8 mouse cellular contexts compared by ENCODE assay signal in the genomic region with DNA sequence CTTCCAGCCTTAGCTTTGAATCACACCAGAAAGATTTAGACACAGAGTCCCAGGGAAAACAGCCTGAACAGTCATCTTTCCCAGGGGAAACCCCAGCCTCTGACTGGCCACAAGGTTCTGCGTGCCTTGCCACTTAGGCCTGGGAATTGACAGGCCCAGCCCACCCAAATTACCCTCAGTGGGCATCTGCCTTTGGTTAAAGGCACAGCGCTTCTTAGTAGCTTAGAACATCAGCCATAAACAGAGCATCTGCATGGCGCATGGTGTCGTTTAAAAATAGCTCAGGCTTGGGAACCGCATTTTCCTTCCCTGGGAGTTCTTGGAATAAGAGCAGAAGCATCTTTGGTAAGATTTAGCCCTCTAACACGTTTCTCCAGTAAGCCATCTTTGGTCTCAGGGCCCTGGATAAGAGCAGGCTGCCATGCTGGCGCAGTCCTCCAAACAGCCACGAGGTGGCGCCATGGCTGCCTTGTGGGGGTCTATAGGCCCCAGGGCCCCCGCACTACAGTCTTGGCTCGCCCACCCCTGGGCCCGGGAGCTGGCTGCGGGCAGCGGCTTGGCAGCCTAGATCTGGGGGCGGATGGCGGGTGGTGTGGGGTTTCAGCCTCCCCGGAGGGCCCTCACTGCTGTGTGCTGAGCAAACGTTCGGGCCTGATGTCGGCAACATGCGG.
DNase-seq lines count a peak whose midpoint lies in the region; ATAC-seq and TF ChIP-seq lines count a peak whose summit lies in the region.

No protein-coding gene starts in this region.

- no peak overlapping the region; the same call in 1 of the 2 replicates for H3K4me2 ChIP-seq in intestine, postnatal 0 days (replicated peaks; ENCODE audit: low read depth)
- H3K4me2 ChIP-seq in stomach, postnatal 0 days (replicated peaks; ENCODE audit: low read depth), result no peak overlapping the region

- ATAC-seq in G1E (ENCODE audit: extremely low read depth, insufficient number of reproducible peaks, low FRiP score, poor library complexity, severe bottlenecking), result no peak
- no peak for ATAC-seq in intestine, postnatal 0 days
- ATAC-seq in stomach, postnatal 0 days (ENCODE audit: low FRiP score, low TSS enrichment), result no peak

- H3K27ac ChIP-seq in kidney, adult 2 months (ENCODE audit: insufficient read depth, low read depth, low read length), result no peak overlapping the region
- H3K27ac ChIP-seq in intestine, postnatal 0 days (ENCODE audit: low read depth, low read length), result no peak overlapping the region
- H3K27ac ChIP-seq in stomach, postnatal 0 days (replicated peaks), result no peak overlapping the region

- TF ChIP-seq POLR2A in kidney, adult 2 months (IDR thresholded peaks at IDR 0.05; ENCODE audit: low read depth, low read length), result no peak

- H3K9ac ChIP-seq in intestine, postnatal 0 days (ENCODE audit: low read depth, low read length), result no peak overlapping the region
- no peak overlapping the region for H3K9ac ChIP-seq in stomach, postnatal 0 days (ENCODE audit: low read length)

- no peaks in the 10 kb centered on the region for H3K4me1 ChIP-seq in kidney, adult 2 months (ENCODE audit: control insufficient read depth, insufficient read depth, low read length)
- H3K4me1 ChIP-seq in G1E (ENCODE audit: insufficient read depth, low read depth, low read length), result no peaks in the 10 kb centered on the region
- H3K4me1 ChIP-seq in intestine, postnatal 0 days (replicated peaks; ENCODE audit: control insufficient read depth, insufficient read depth, low read length), result 0 out of 2 replicates have a peak, but pooled peaks cover 4% of the 10 kb centered on the region
- no peaks in the 10 kb centered on the region for H3K4me1 ChIP-seq in stomach, postnatal 0 days (replicated peaks; ENCODE audit: control insufficient read depth, insufficient read depth)

- DNase-seq in kidney, adult 2 months, result no peak
- DNase-seq in kidney, adult 18-20 months, result no peak
- peak; percentile 24 for DNase-seq in G1E (ENCODE audit: low spot score)
- DNase-seq in embryo, embryonic 10.5 days (ENCODE audit: low spot score), result peak; percentile 89
- DNase-seq in gastrocnemius, postnatal 4 days (ENCODE audit: low spot score in 2 of 2), result peak; percentile 73 to 76
- peak; percentile 68 for DNase-seq in lung, postnatal 10 days
- DNase-seq in stomach, postnatal 0 days (ENCODE audit: low spot score), result peak; percentile 54

- H3K36me3 ChIP-seq in kidney, adult 2 months (ENCODE audit: control insufficient read depth, insufficient read depth, low read length), result no peaks in the 10 kb centered on the region
- H3K36me3 ChIP-seq in G1E (replicated peaks), result no peaks in the 10 kb centered on the region
- H3K36me3 ChIP-seq in intestine, postnatal 0 days (ENCODE audit: control insufficient read depth, insufficient read depth), result no peaks in the 10 kb centered on the region
- no peaks in the 10 kb centered on the region for H3K36me3 ChIP-seq in stomach, postnatal 0 days (ENCODE audit: control insufficient read depth, insufficient read depth, low read length)

- no peaks in the 10 kb centered on the region for H3K9me3 ChIP-seq in G1E (replicated peaks)
- no peaks in the 10 kb centered on the region for H3K9me3 ChIP-seq in intestine, postnatal 0 days (ENCODE audit: control insufficient read depth)
- no peaks in the 10 kb centered on the region for H3K9me3 ChIP-seq in stomach, postnatal 0 days (ENCODE audit: control insufficient read depth, low read length)

- no peaks in the 10 kb centered on the region for H3K27me3 ChIP-seq in kidney, adult 2 months (replicated peaks; ENCODE audit: control insufficient read depth, insufficient read depth, low read length)
- peaks cover 28% of the 10 kb centered on the region for H3K27me3 ChIP-seq in G1E (ENCODE audit: insufficient read depth, low read length)
- no peaks in the 10 kb centered on the region for H3K27me3 ChIP-seq in intestine, postnatal 0 days (replicated peaks; ENCODE audit: control insufficient read depth, insufficient read depth, low read length)
- no peaks in the 10 kb centered on the region for H3K27me3 ChIP-seq in stomach, postnatal 0 days (ENCODE audit: control insufficient read depth, insufficient read depth, low read length)

- TF ChIP-seq EP300 in stomach, postnatal 0 days (optimal IDR thresholded peaks at IDR 0.05), result no peak

- TF ChIP-seq CTCF in kidney, adult 2 months (conservative IDR thresholded peaks at IDR 0.05; ENCODE audit: insufficient read depth, insufficient read length, low read depth, low read length), result peak; percentile 40
- TF ChIP-seq CTCF in G1E (IDR thresholded peaks at IDR 0.05; ENCODE audit: low read depth, low read length), result peak; percentile 60; the same call in 1 of the 2 replicates
- peak; percentile 78 for TF ChIP-seq CTCF in intestine, postnatal 0 days (IDR thresholded peaks at IDR 0.05; ENCODE audit: low read depth)
- TF ChIP-seq CTCF in stomach, postnatal 0 days (IDR thresholded peaks at IDR 0.05; ENCODE audit: low read depth), result peak; percentile 74

- no peak overlapping the region for H3K4me3 ChIP-seq in kidney, adult 2 months (ENCODE audit: insufficient read depth, low read depth, low read length)
- no peak overlapping the region for H3K4me3 ChIP-seq in G1E (ENCODE audit: low read depth, low read length)
- H3K4me3 ChIP-seq in intestine, postnatal 0 days (ENCODE audit: low read depth, low read length), result no peak overlapping the region
- no peak overlapping the region for H3K4me3 ChIP-seq in stomach, postnatal 0 days (ENCODE audit: low read depth, low read length)

- 32% methylated on average over 21 of the region's 21 CpGs for WGBS in kidney, adult 2 months
- 37% methylated on average over 21 of the region's 21 CpGs for WGBS in intestine, postnatal 0 days
- 35% methylated on average over 21 of the region's 21 CpGs for WGBS in stomach, postnatal 0 days

Comparison
In these comparisons a context has a peak if more than half of its experiments do, and no peak if none do; other contexts are left out.
1. DNase-seq: peak in G1E (single experiment), embryo, embryonic 10.5 days (single experiment), gastrocnemius, postnatal 4 days (2 of 2), lung, postnatal 10 days (single experiment) and stomach, postnatal 0 days (single experiment); none in kidney, adult 2 months (single experiment) and kidney, adult 18-20 months (single experiment).
2. Peak in every context shown above with its lines, with median percentiles within 50 percentile points of each other: CTCF ChIP-seq.